Mouse (Mus musculus) kidney, embryonic 15.5 days (tissue): ENCODE results near the gene Bach2. TPM values are rescaled to one million over a fixed set of nuclear protein-coding genes. Genes with fewer than 3 reads are reported as not detected.

Experiments used
- ATAC-seq: fragments of 200-750 bp; cut with Nextera tagmentation; replicated peaks from 2 replicates; pipeline ENCODE4 v1.8.0; 2017; ENCODE audit warnings: moderate TSS enrichment; ENCODE audit not compliant: low FRiP score
- H3K27ac ChIP-seq: fragments of 300-500 bp; sonication (generic); 2 replicates; pipeline ENCODE4 v1.5.1; 2015; ENCODE audit warnings: mild to moderate bottlenecking, inconsistent platforms
- H3K27me3 ChIP-seq: fragments of 300-500 bp; sonication (generic); 2 replicates; pipeline ENCODE4 v1.6.1; 2015; ENCODE audit warnings: inconsistent platforms
- H3K36me3 ChIP-seq: fragments of 300-500 bp; sonication (generic); 2 replicates; pipeline ENCODE4 v1.6.1; 2015; ENCODE audit warnings: inconsistent platforms
- H3K4me1 ChIP-seq: fragments of 300-500 bp; sonication (generic); 2 replicates; pipeline ENCODE4 v1.6.1; 2015; ENCODE audit warnings: inconsistent platforms
- H3K4me2 ChIP-seq: fragments of 300-500 bp; sonication (generic); 2 replicates; pipeline ENCODE4 v1.6.1; 2015; ENCODE audit warnings: moderate library complexity, mild to moderate bottlenecking, inconsistent platforms
- H3K4me3 ChIP-seq: fragments of 300-500 bp; sonication (generic); replicated peaks from 2 replicates; pipeline ENCODE4 v1.5.1; 2015; ENCODE audit warnings: mild to moderate bottlenecking, inconsistent platforms
- H3K9ac ChIP-seq: fragments of 300-500 bp; sonication (generic); 2 replicates; pipeline ENCODE4 v1.6.1; 2015; ENCODE audit warnings: mild to moderate bottlenecking, inconsistent platforms
- H3K9me3 ChIP-seq: fragments of 300-500 bp; sonication (generic); replicated peaks from 2 replicates; pipeline ENCODE4 v1.6.1; 2016; ENCODE audit warnings: inconsistent platforms
- WGBS: fragments of 180-500 bp; shearing (Covaris S2); methylation state at CpG from one replicate; pipeline ENCODE4 v1.1.7; 2015; ENCODE audit warnings: mixed read lengths; 5-methylcytosine and 5-hydroxymethylcytosine counted together
- polyA plus RNA-seq: library from polyadenylated mRNA; unstranded; fragments of >200 nt; fragmentation: Nextera tagmentation; extraction: Ambion mirVana; gene quantifications from 2 replicates; pipeline ENCODE4 v1.2.1, GENCODE M21; 2015

Bach2 gene
- polyA plus RNA-seq, 1 experiment from 2014 or later: 8.8 TPM

DNA sequence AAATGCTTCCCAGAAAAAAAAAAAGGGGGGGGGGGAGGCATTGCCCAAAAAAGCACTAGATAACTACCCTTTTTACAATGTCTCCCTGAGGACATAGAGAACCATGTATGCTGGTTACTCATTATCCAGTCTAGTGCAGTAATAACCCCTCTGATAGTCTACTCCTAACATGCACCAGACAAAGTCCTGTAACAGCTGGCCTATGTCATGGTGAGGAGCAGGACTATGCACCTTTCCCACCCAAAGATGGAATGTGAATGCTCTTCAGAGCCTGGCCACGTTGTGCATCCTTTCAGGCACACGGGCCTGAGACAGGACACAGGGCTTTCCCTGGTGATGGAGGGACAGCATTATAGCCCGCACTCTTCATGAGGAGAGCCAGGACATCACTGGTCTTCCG lies 299.9 kb downstream of the Bach2 start:
- H3K27me3 ChIP-seq: no peaks in the 10 kb centered on the region
- H3K9me3 ChIP-seq: no peaks in the 10 kb centered on the region
- H3K27ac ChIP-seq: no peak overlapping the region
- no peak overlapping the region for H3K4me2 ChIP-seq
- peak; percentile 82 for ATAC-seq
- H3K4me3 ChIP-seq: no peak overlapping the region
- H3K4me1 ChIP-seq: peaks cover 28% of the 10 kb centered on the region
- no peaks in the 10 kb centered on the region for H3K36me3 ChIP-seq
- H3K9ac ChIP-seq: no peak overlapping the region
- 61% methylated on average over 4 of the region's 4 CpGs for WGBS

DNA sequence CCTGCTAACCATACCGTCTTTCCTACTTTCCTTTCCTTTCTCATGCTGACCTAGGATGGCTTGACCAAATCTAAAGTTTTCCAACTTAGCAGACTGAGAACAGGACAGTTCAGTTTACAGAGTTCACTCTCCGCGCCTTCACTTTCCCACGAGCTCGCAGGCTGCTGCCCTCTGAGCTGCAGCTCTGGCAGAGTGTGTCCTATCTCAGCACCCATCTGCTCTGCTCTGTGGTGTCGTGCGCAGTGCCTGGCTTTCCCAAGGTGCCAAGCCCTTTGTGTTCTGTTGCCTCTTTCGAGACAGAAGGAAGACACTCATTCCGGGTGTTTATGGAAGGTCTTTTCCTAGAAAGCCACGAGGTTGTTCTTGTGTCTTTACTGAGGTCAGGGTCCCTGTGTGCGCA lies 300.4 kb downstream of the Bach2 start:
- Histone ChIP-seq H3K9me3 (no peaks in the 10 kb centered on the region), H3K27ac (0 out of 2 replicates have a peak overlapping the region, but pooled peaks have one; percentile 11), H3K4me1 (peaks cover 27% of the 10 kb centered on the region), H3K27me3 (no peaks in the 10 kb centered on the region), H3K4me3 (no peak overlapping the region), H3K4me2 (no peak overlapping the region), H3K9ac (no peak overlapping the region), H3K36me3 (no peaks in the 10 kb centered on the region)
- 66% methylated on average over 11 of the region's 11 CpGs for WGBS
- ATAC-seq: no peak

- H3K4me3 ChIP-seq: no peak overlapping the region
- no peaks in the 10 kb centered on the region for H3K36me3 ChIP-seq
Observed at GRCm38 (mm10) chr4:32544821-32545545, 306.4 kb downstream of the Bach2 start.

GRCm38 (mm10) chr4:32545548-32545947 lies 306.9 kb downstream of the Bach2 start:
- H3K27ac ChIP-seq: no peak overlapping the region
- H3K4me2 ChIP-seq: no peak overlapping the region
- no peaks in the 10 kb centered on the region for H3K4me1 ChIP-seq
- 39% methylated on average over 4 of the region's 4 CpGs for WGBS
- H3K36me3 ChIP-seq: no peaks in the 10 kb centered on the region
- no peaks in the 10 kb centered on the region for H3K9me3 ChIP-seq
- no peaks in the 10 kb centered on the region for H3K27me3 ChIP-seq
- no peak overlapping the region for H3K4me3 ChIP-seq
- no peak overlapping the region for H3K9ac ChIP-seq
- ATAC-seq: no peak

More at GRCm38 (mm10) chr4:32544821-32545545, 306.4 kb downstream of the Bach2 start:
- Histone ChIP-seq H3K9me3 (no peaks in the 10 kb centered on the region), H3K4me1 (no peaks in the 10 kb centered on the region), H3K9ac (no peak overlapping the region), H3K27me3 (no peaks in the 10 kb centered on the region), H3K27ac (no peak overlapping the region), H3K4me2 (no peak overlapping the region)
- WGBS: 80% methylated on average over 14 of the region's 14 CpGs
- ATAC-seq: no peak

- Histone ChIP-seq H3K4me3 (no peak overlapping the region), H3K4me2 (no peak overlapping the region), H3K9ac (no peak overlapping the region), H3K9me3 (no peaks in the 10 kb centered on the region), H3K36me3 (no peaks in the 10 kb centered on the region), H3K27ac (no peak overlapping the region), H3K27me3 (no peaks in the 10 kb centered on the region), H3K4me1 (no peaks in the 10 kb centered on the region)
- WGBS: 78% methylated on average over 1 of the region's 1 CpGs
- ATAC-seq: no peak
Observed at GRCm38 (mm10) chr4:32549150-32549549, 310.5 kb downstream of the Bach2 start.

DNA sequence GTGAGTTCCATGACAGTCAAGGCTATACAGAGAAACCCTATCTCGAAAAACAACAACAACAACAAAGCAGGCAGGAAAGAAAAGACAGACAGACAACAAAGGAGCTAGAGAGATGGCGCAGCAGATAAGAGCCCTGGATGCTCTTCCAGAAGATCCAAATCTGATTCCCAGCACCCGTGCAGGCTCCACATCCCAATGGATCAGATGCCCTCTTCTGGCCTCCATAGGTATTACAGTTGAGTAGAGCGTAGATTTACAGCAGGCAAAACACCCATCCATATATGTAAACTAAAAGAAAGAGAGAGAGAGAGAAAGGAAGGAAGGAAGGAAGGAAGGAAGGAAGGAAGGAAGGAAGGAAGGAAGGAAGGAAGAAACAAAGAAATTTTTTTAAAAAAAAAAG lies 312.7 kb downstream of the Bach2 start:
- Histone ChIP-seq H3K4me3 (no peak overlapping the region), H3K9ac (no peak overlapping the region), H3K27me3 (no peaks in the 10 kb centered on the region), H3K9me3 (no peaks in the 10 kb centered on the region), H3K4me1 (no peaks in the 10 kb centered on the region), H3K27ac (no peak overlapping the region), H3K36me3 (no peaks in the 10 kb centered on the region), H3K4me2 (no peak overlapping the region)
- 57% methylated on average over 4 of the region's 4 CpGs for WGBS
- ATAC-seq: no peak

- ATAC-seq: no peak
- Histone ChIP-seq H3K27ac (no peak overlapping the region), H3K4me3 (no peak overlapping the region), H3K4me2 (no peak overlapping the region), H3K9me3 (no peaks in the 10 kb centered on the region), H3K36me3 (no peaks in the 10 kb centered on the region), H3K27me3 (no peaks in the 10 kb centered on the region), H3K9ac (no peak overlapping the region), H3K4me1 (peaks cover 4% of the 10 kb centered on the region)
- WGBS: 87% methylated on average over 7 of the region's 7 CpGs
Observed at GRCm38 (mm10) chr4:32555506-32555905, 316.9 kb downstream of the Bach2 start.

DNA sequence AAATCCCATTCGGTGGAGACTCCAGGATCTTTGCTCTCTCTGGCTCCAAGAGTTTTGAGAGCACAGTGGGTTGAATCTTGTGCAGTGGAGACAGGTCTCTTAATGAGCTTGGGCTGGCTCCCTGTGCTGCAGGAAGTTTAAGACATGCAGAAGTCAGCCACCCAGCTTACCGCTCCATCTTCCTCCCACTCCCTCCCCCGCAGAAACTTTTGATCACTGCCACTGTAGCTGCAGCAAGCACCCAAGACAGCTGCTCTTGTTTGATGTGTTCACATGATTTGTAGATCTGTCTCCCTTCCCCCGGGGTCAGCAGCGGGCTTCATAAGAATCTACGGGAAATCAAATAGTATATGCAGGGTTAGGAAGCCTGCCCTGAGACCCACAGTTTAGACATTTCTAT lies 321.6 kb downstream of the Bach2 start:
- Histone ChIP-seq H3K4me2 (no peak overlapping the region), H3K27me3 (no peaks in the 10 kb centered on the region), H3K4me3 (no peak overlapping the region), H3K9ac (no peak overlapping the region), H3K27ac (peak overlapping the region; percentile 59), H3K9me3 (no peaks in the 10 kb centered on the region), H3K4me1 (peaks cover 16% of the 10 kb centered on the region), H3K36me3 (peaks cover 18% of the 10 kb centered on the region)
- WGBS: 12% methylated on average over 6 of the region's 6 CpGs
- ATAC-seq: no peak; the same call in 1 of the 2 replicates

GRCm38 (mm10) chr4:32560724-32561554 lies 322.3 kb downstream of the Bach2 start:
- ATAC-seq: no peak; the same call in 1 of the 2 replicates
- peaks cover 16% of the 10 kb centered on the region for H3K4me1 ChIP-seq
- H3K27ac ChIP-seq: peak overlapping the region; percentile 59
- peaks cover 18% of the 10 kb centered on the region for H3K36me3 ChIP-seq
- no peaks in the 10 kb centered on the region for H3K9me3 ChIP-seq
- H3K27me3 ChIP-seq: no peaks in the 10 kb centered on the region
- 61% methylated on average over 8 of the region's 8 CpGs for WGBS
- H3K9ac ChIP-seq: no peak overlapping the region
- H3K4me3 ChIP-seq: no peak overlapping the region
- no peak overlapping the region for H3K4me2 ChIP-seq

DNA sequence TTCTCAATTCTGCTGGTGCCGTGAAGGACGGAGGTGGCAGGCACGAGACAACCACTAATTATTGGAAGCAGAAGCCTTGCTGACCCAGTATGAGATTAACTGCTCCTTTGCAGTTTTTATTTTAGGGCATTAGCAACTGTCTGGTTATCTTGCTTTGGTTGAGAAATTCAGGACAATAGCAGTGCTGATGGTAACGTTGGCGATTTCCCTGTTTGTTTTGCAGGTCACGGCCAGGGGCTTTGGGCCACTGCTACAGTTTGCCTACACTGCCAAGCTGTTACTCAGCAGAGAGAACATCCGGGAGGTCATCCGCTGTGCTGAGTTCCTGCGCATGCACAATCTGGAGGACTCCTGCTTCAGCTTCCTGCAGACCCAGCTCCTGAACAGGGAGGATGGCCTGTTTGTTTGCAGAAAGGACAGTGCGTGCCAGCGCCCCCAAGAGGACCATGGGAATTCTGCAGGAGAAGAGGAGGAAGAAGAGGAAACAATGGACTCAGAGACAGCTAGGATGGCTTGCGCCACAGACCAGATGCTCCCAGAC lies 323.0 kb downstream of the Bach2 start:
- Histone ChIP-seq H3K4me2 (no peak overlapping the region), H3K4me3 (no peak overlapping the region), H3K27ac (0 out of 2 replicates have a peak overlapping the region, but pooled peaks have one; percentile 4), H3K9ac (no peak overlapping the region), H3K27me3 (no peaks in the 10 kb centered on the region), H3K9me3 (no peaks in the 10 kb centered on the region), H3K36me3 (peaks cover 18% of the 10 kb centered on the region), H3K4me1 (peaks cover 16% of the 10 kb centered on the region)
- no peak for ATAC-seq
- 49% methylated on average over 12 of the region's 12 CpGs for WGBS

DNA sequence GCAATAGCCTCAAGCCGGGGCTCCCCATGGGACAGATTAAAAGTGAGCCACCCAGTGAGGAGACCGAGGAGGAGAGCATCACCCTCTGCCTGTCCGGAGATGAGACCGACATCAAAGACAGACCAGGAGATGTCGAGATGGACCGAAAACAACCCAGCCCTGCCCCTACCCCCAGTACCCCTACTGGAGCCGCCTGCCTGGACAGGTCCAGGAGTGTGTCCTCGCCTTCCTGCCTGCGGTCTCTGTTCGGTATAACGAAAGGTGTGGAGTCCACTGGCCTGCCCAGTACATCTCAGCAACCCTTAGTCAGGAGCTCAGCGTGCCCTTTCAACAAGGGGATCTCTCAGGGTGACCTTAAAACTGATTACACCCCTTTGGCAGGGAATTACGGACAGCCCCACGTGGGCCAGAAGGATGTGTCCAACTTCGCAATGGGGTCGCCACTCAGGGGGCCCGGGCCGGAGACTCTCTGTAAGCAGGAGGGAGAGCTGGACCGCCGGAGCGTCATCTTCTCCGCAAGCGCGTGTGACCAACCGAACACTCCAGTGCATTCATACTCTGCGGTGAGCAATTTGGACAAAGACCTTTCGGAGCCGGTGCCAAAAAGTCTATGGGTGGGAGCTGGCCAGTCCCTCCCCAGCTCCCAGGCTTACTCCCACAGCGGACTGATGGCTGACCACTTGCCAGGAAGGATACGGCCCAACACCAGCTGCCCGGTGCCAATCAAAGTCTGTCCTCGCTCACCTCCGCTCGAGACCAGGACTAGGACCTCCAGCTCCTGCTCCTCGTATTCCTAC lies 323.9 kb downstream of the Bach2 start:
- WGBS: 92% methylated on average over 35 of the region's 35 CpGs
- H3K27me3 ChIP-seq: no peaks in the 10 kb centered on the region
- H3K4me1 ChIP-seq: peaks cover 16% of the 10 kb centered on the region
- ATAC-seq: no peak; the same call in 1 of the 2 replicates
- H3K27ac ChIP-seq: no peak overlapping the region
- no peaks in the 10 kb centered on the region for H3K9me3 ChIP-seq
- no peak overlapping the region for H3K9ac ChIP-seq
- peaks cover 18% of the 10 kb centered on the region for H3K36me3 ChIP-seq
- H3K4me2 ChIP-seq: no peak overlapping the region
- no peak overlapping the region for H3K4me3 ChIP-seq
